In genomic region chr12:14149843-14150567, GRCm38 (mm10) we compare ENCODE assay signal across 8 mouse cellular contexts. TPM values are rescaled to one million over a fixed set of nuclear protein-coding genes. Genes with fewer than 3 reads are reported as not detected.
A peak's percentile ranks its signal among the peaks of the same experiment; 100 is the strongest.
DNase-seq lines count a peak whose midpoint lies in the region; ATAC-seq lines count a peak whose summit lies in the region.

No protein-coding gene starts in this region.

- ATAC-seq in intestine, embryonic 15.5 days = peak; percentile 59
- ATAC-seq in monocyte, adult 5-6 weeks (replicated peaks; ENCODE audit: insufficient number of reproducible peaks, low FRiP score, low TSS enrichment, poor library complexity, severe bottlenecking) = no peak

- peak overlapping the region; percentile 94 for H3K4me2 ChIP-seq in intestine, embryonic 15.5 days (replicated peaks)

- intact Hi-C loops in left cerebral cortex, postnatal 10 days (cut with DNase I) = no loop called here

- H3K27ac ChIP-seq in intestine, embryonic 15.5 days = no peak overlapping the region

- peak overlapping the region; percentile 42 for H3K9ac ChIP-seq in intestine, embryonic 15.5 days

- H3K9me3 ChIP-seq in intestine, embryonic 15.5 days = no peaks in the 10 kb centered on the region

- H3K36me3 ChIP-seq in intestine, embryonic 15.5 days = no peaks in the 10 kb centered on the region

- peaks cover 18% of the 10 kb centered on the region for H3K4me1 ChIP-seq in intestine, embryonic 15.5 days (replicated peaks)

- WGBS in intestine, embryonic 15.5 days = under 1% methylated on average over 59 of the region's 59 CpGs

- DNase-seq in adrenal gland, postnatal 10 days = peak; percentile 86
- DNase-seq in embryo, embryonic 10.5 days (ENCODE audit: low spot score) = peak; percentile 79
- DNase-seq in gastrocnemius, postnatal 25 days = peak; percentile 20
- DNase-seq in left cerebral cortex, postnatal 10 days (ENCODE audit: extremely low spot score in 1 of 2, low spot score in 2 of 2) = peak; percentile 65 to 86
- peak; percentile 73 to 79 for DNase-seq in lung, postnatal 4 days
- DNase-seq in right cerebral cortex, postnatal 4 days = peak; percentile 78

- peak overlapping the region; percentile 51 for H3K4me3 ChIP-seq in intestine, embryonic 15.5 days (replicated peaks)

- H3K27me3 ChIP-seq in intestine, embryonic 15.5 days (replicated peaks) = peaks cover 23% of the 10 kb centered on the region

RNA-seq across cellular contexts. Expression of gene Fam84a, which starts 1.8 kb away (rescaled TPM):
- 1 to 10 TPM; 3.3 to 3.9 TPM for total RNA-seq in adrenal gland, postnatal 10 days (2021)
- under 1 TPM; 0.05 to 0.38 TPM for total RNA-seq in gastrocnemius, postnatal 25 days (2021)
- polyA plus RNA-seq in intestine, embryonic 15.5 days (2015; fragmentation: Nextera tagmentation; extraction: Ambion mirVana) = 6.5 and 7.4 TPM in 2 replicates
- 10 to 100 TPM; 41.8 to 50.6 TPM for total RNA-seq in left cerebral cortex, postnatal 10 days (2021)
- total RNA-seq in monocyte, adult 5-6 weeks (2017) = 0.48 TPM in 1 of 3 replicates, not detected in the others

Comparison
In these comparisons a context has a peak if more than half of its experiments do, and no peak if none do; other contexts are left out.
1. DNase-seq: peak in every context shown above with its lines; median percentile 86 in adrenal gland, postnatal 10 days; 79 in embryo, embryonic 10.5 days; 78 in right cerebral cortex, postnatal 4 days; 76 in lung, postnatal 4 days; 76 in left cerebral cortex, postnatal 10 days; 20 in gastrocnemius, postnatal 25 days.
2. RNA of gene Fam84a, which starts 1.8 kb away (total RNA-seq): 41.8 to 50.6 TPM in left cerebral cortex, postnatal 10 days; 3.3 to 3.9 TPM in adrenal gland, postnatal 10 days, 0.48 TPM in monocyte, adult 5-6 weeks and 0.05 to 0.38 TPM in gastrocnemius, postnatal 25 days; every median in the first group is over 4 times any median in the second.